Mouse (Mus musculus): ENCODE data around the gene Shisa8.

GRCm38 (mm10) chr15:82187924-82188323 lies 24.7 kb downstream of the Shisa8 start:
- TF ChIP-seq FOSL1 (IDR thresholded peaks at IDR 0.05; ENCODE audit: insufficient read depth, low read length, poor library complexity, severe bottlenecking) (no peak), CTCF (IDR thresholded peaks at IDR 0.05; ENCODE audit: control insufficient read depth, insufficient read depth, insufficient read length) (no peak), USF1 (IDR thresholded peaks at IDR 0.05; ENCODE audit: low read depth) (no peak)
